Mouse (Mus musculus) kidney, embryonic 16.5 days (tissue): ENCODE data around the gene Gstp1. TPM values are rescaled to one million over a fixed set of nuclear protein-coding genes. Genes with fewer than 3 reads are reported as not detected.
"Not testable (repeated sequence)": the region's sequence is repeated elsewhere in the genome, so short reads cannot be mapped to it uniquely, and the experiment has no call there.

Source experiments
- ATAC-seq: fragments of 200-750 bp; cut with Nextera tagmentation; 2 replicates; pipeline ENCODE4 v1.8.0; 2017; ENCODE audit warnings: moderate TSS enrichment; ENCODE audit not compliant: low FRiP score, low TSS enrichment
- H3K27ac ChIP-seq: fragments of 300-500 bp; sonication (generic); 2 replicates; pipeline ENCODE4 v1.5.1; 2014; ENCODE audit warnings: low read length
- H3K27me3 ChIP-seq: fragments of 300-500 bp; sonication (generic); 2 replicates; pipeline ENCODE4 v1.6.1; 2014; ENCODE audit warnings: low read length, control low read depth, mixed read lengths; ENCODE audit not compliant: insufficient read depth
- H3K36me3 ChIP-seq: fragments of 300-500 bp; sonication (generic); 2 replicates; pipeline ENCODE4 v1.6.1; 2014; ENCODE audit warnings: low read length, control low read depth, mixed read lengths; ENCODE audit not compliant: insufficient read depth
- H3K4me1 ChIP-seq: fragments of 300-500 bp; sonication (generic); 2 replicates; pipeline ENCODE4 v1.6.1; 2014; ENCODE audit warnings: low read length, control low read depth, mixed read lengths; ENCODE audit not compliant: insufficient read depth
- H3K4me2 ChIP-seq: fragments of 300-500 bp; sonication (generic); replicated peaks from 2 replicates; pipeline ENCODE4 v1.6.1; 2014; ENCODE audit warnings: low read depth, low read length
- H3K4me3 ChIP-seq: fragments of 300-500 bp; sonication (generic); 2 replicates; pipeline ENCODE4 v1.5.1; 2014; ENCODE audit warnings: mild to moderate bottlenecking, low read length
- H3K9ac ChIP-seq: fragments of 300-500 bp; sonication (generic); replicated peaks from 2 replicates; pipeline ENCODE4 v1.6.1; 2014; ENCODE audit warnings: low read length
- H3K9me3 ChIP-seq: fragments of 300-500 bp; sonication (generic); 2 replicates; pipeline ENCODE4 v1.6.1; 2016; ENCODE audit warnings: low read length, control low read depth
- WGBS: fragments of 180-500 bp; shearing (Covaris S2); extraction: QIAGEN DNeasy Blood & Tissue Kit; methylation state at CpG from one replicate; pipeline ENCODE4 v1.1.7; 2014; 5-methylcytosine and 5-hydroxymethylcytosine counted together
- polyA plus RNA-seq: library from polyadenylated mRNA; unstranded; fragments of >200 nt; fragmentation: Nextera tagmentation; extraction: Ambion mirVana; gene quantifications from 2 replicates; pipeline ENCODE4 v1.2.1, GENCODE M21; 2015

The Gstp1 gene
- polyA plus RNA-seq, 1 experiment from 2014 or later, result 526 TPM

DNA sequence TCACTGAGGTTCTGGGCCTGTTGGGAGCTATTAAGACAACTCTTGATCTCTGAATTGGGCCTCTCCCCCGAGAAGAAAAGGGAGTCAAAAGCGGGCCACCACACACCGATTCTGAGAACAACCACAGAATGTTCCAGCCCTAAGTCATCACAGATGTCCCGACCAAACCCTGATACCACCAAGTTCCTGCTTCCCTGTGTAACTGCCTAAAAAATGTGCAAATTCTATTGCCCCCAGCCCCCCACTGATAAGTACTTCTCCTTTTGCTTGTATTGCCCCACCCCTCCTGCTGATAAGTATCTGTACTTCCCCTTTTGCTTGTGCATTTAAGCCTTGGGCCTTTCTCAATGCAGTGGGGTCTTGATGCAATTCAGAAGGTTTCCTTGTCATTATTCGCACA is 6.3 kb upstream of the Gstp1 start:
- H3K4me1 ChIP-seq, H3K36me3 ChIP-seq, H3K4me3 ChIP-seq, H3K9me3 ChIP-seq, H3K27ac ChIP-seq, H3K4me2 ChIP-seq, H3K27me3 ChIP-seq, H3K9ac ChIP-seq, ATAC-seq: not testable (repeated sequence)
- 88% methylated on average over 5 of the region's 5 CpGs for WGBS

- Histone ChIP-seq H3K4me3 (no peak overlapping the region), H3K9me3 (no peaks in the 10 kb centered on the region), H3K36me3 (no peaks in the 10 kb centered on the region), H3K9ac (no peak overlapping the region), H3K4me2 (no peak overlapping the region), H3K27ac (no peak overlapping the region), H3K27me3 (no peaks in the 10 kb centered on the region), H3K4me1 (peaks cover 9% of the 10 kb centered on the region; the same call in 1 of the 2 replicates)
- 73% methylated on average over 14 of the region's 14 CpGs for WGBS
- no peak for ATAC-seq
Observed at GRCm38 (mm10) chr19:4042124-4042523, 4.3 kb upstream of the Gstp1 start.

- H3K4me3 ChIP-seq, H3K27me3 ChIP-seq, H3K27ac ChIP-seq, ATAC-seq, H3K4me2 ChIP-seq, H3K9me3 ChIP-seq, H3K36me3 ChIP-seq, H3K9ac ChIP-seq: not testable (repeated sequence)
- peaks cover 12% of the 10 kb centered on the region for H3K4me1 ChIP-seq
- WGBS, result 92% methylated on average over 3 of the region's 4 CpGs
Observed at GRCm38 (mm10) chr19:4041500-4041899, 3.7 kb upstream of the Gstp1 start.

DNA sequence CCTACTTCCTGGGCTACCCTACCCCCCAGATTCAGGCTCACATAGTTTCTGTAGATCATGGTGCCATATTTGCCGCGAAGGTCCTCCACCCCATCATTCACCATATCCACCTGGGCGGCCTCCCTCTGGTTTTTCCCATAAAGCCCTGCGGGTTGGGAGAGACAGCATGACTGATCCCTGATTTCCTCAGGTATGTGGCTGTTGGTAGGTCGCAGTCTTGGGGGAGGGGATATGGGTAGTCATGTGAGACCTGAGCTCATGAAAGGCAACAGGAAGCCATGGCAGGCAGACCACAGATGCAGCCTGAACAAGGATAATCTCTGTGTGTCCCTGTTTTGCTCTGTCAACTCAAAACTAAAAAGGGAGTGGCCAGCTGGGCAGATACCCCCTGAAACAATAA is 3.2 kb upstream of the Gstp1 start:
- 77% methylated on average over 5 of the region's 5 CpGs for WGBS
- H3K4me1 ChIP-seq, result peaks cover 17% of the 10 kb centered on the region
- not testable (repeated sequence) for H3K4me2 ChIP-seq, H3K27me3 ChIP-seq, H3K27ac ChIP-seq, ATAC-seq, H3K9ac ChIP-seq, H3K36me3 ChIP-seq, H3K4me3 ChIP-seq, H3K9me3 ChIP-seq

DNA sequence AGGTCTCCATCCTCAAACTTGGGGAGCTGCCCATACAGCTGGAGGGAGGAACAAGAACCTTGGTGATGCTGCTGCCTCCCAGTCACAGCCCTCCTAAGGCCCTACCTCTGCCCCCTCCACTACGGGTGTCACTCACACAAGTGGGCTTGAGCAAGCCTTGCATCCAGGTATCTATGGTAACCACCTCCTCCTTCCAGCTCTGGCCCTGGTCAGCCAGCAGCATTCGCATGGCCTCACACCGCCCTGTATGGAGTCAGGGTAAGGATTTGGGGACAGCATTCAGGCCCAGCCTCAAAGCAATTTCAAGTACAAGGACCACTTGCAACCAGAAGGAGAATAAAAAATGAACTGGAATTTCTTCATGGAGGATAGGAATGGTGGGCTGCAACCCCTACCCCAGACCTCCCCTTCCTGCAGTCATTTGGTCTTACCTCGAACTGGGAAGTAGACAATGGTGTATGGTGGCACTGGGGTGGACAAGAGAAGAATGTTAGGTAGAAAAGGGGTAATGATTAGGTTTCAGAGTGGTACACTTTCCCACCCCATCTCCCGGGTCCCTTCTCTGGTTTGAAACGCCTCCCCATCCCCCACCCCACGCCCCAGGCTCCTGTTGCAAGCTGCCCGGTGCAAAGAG is 514 bp downstream of the Gstp1 start:
- peak overlapping the region; percentile 77 for H3K4me2 ChIP-seq
- H3K4me1 ChIP-seq, result peaks cover 20% of the 10 kb centered on the region
- peak overlapping the region; percentile 81 for H3K4me3 ChIP-seq
- H3K9me3 ChIP-seq, H3K27me3 ChIP-seq, H3K36me3 ChIP-seq: not testable (repeated sequence)
- H3K9ac ChIP-seq, result peak overlapping the region; percentile 95
- ATAC-seq, result peak; percentile 32
- H3K27ac ChIP-seq, result peak overlapping the region; percentile 79
- WGBS, result 23% methylated on average over 7 of the region's 8 CpGs

- Histone ChIP-seq H3K36me3 (peaks cover 4% of the 10 kb centered on the region), H3K9me3 (no peaks in the 10 kb centered on the region), H3K27me3 (no peaks in the 10 kb centered on the region), H3K4me3 (0 out of 2 replicates have a peak overlapping the region, but pooled peaks have one; percentile 0), H3K27ac (no peak overlapping the region), H3K9ac (no peak overlapping the region), H3K4me1 (peaks cover 20% of the 10 kb centered on the region), H3K4me2 (peak overlapping the region; percentile 35)
- 62% methylated on average over 12 of the region's 12 CpGs for WGBS
- ATAC-seq, result no peak
Observed at GRCm38 (mm10) chr19:4036327-4037045, 1.3 kb downstream of the Gstp1 start.

DNA sequence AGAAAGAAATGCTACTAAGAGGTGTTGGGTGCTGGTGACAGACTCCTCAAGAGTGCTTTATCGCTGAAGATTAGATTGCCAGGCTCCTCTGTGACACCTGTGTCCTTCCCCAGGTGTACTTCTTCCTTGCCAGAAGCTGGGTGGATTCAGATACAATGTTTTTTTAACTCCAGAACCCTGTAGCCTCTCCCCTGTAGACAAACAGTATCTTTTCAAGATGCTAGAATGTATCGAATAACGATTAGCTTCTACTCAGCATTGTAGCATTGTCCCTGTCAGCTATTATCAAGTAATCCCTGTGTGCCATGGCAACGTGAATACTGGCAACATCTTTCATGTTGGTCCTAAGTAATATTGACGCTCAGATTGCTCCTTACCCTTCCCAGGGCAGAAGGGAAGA is 4.0 kb downstream of the Gstp1 start:
- no peak overlapping the region for H3K9ac ChIP-seq
- 66% methylated on average over 5 of the region's 5 CpGs for WGBS
- H3K9me3 ChIP-seq, result no peaks in the 10 kb centered on the region
- H3K36me3 ChIP-seq, result peaks cover 4% of the 10 kb centered on the region
- peaks cover 20% of the 10 kb centered on the region for H3K4me1 ChIP-seq
- no peak overlapping the region for H3K4me3 ChIP-seq
- no peak overlapping the region for H3K4me2 ChIP-seq
- H3K27me3 ChIP-seq, result no peaks in the 10 kb centered on the region
- no peak overlapping the region for H3K27ac ChIP-seq
- no peak for ATAC-seq

DNA sequence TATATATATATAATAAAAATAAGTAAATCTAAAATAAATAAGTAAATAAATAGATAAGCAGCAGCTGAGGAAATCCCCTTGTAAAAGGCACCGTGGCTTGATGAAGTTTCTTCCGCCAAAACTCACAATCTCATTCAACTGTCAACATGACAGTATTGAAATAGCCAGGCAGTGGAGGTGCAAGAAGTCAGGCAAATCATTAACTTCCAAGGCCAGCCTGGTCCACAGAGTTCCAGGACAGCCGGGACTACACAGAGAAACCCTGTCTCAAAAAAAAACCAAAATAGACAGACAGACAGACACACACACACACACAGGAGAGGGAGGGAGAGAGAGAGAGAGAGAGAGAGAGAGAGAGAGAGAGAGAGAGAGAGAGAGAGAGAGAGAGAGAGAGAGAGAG is 4.5 kb downstream of the Gstp1 start:
- no peaks in the 10 kb centered on the region for H3K9me3 ChIP-seq
- 62% methylated on average over 3 of the region's 3 CpGs for WGBS
- no peaks in the 10 kb centered on the region for H3K27me3 ChIP-seq
- H3K36me3 ChIP-seq, result peaks cover 4% of the 10 kb centered on the region
- no peak overlapping the region for H3K4me3 ChIP-seq
- no peak overlapping the region for H3K9ac ChIP-seq
- no peak for ATAC-seq
- no peak overlapping the region for H3K4me2 ChIP-seq
- no peak overlapping the region for H3K27ac ChIP-seq
- peaks cover 18% of the 10 kb centered on the region for H3K4me1 ChIP-seq

- H3K4me3 ChIP-seq, result no peak overlapping the region
- H3K4me2 ChIP-seq, result no peak overlapping the region
- H3K36me3 ChIP-seq, result peaks cover 4% of the 10 kb centered on the region
- H3K27me3 ChIP-seq, result no peaks in the 10 kb centered on the region
- H3K27ac ChIP-seq, result no peak overlapping the region
- 72% methylated on average over 7 of the region's 7 CpGs for WGBS
- no peaks in the 10 kb centered on the region for H3K9me3 ChIP-seq
- H3K4me1 ChIP-seq, result peaks cover 14% of the 10 kb centered on the region
- no peak overlapping the region for H3K9ac ChIP-seq
- ATAC-seq, result no peak
Observed at GRCm38 (mm10) chr19:4032668-4033067, 5.1 kb downstream of the Gstp1 start.

- H3K9ac ChIP-seq, result no peak overlapping the region
- no peak overlapping the region for H3K4me2 ChIP-seq
- H3K4me3 ChIP-seq, result no peak overlapping the region
- H3K27me3 ChIP-seq, result no peaks in the 10 kb centered on the region
- no peaks in the 10 kb centered on the region for H3K36me3 ChIP-seq
- no peaks in the 10 kb centered on the region for H3K4me1 ChIP-seq
- no peak for ATAC-seq
- H3K27ac ChIP-seq, result no peak overlapping the region
- H3K9me3 ChIP-seq, result peaks cover 5% of the 10 kb centered on the region; the same call in 1 of the 2 replicates
Observed at GRCm38 (mm10) chr19:4027576-4027975, 10.2 kb downstream of the Gstp1 start.
